Mouse (Mus musculus): Measurements from ENCODE around the gene Nudt9. TPM values are rescaled to one million over a fixed set of nuclear protein-coding genes. Genes with fewer than 3 reads are reported as not detected.

Nudt9 gene
- polyA plus RNA-seq, 1 experiment, result 32.0 TPM

DNA sequence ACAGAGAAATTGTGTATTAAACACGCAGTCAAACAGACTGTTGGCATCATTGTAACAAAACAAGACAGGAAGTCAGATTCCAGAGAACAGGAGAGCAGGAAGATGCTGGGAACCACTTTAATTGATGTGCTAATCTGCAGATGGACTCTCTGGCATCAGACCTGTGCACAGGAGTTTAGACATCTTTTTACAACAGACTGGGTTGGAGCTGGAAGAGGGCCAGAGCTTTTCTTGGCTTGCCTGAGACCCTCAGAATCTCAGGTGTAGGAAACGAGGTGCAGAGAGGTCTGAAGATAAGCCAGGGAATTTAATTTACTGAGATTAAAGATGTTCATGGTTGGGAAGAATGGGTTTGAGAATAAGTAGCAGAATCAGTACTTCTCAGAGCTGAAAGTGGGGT is 43.6 kb downstream of the Nudt9 start:
- Histone ChIP-seq H3K36me3 (ENCODE audit: control insufficient read depth, insufficient read depth, low read length, poor library complexity, severe bottlenecking) (no peaks in the 10 kb centered on the region), H3K4me1 (ENCODE audit: control insufficient read depth, insufficient read depth, low read length) (no peaks in the 10 kb centered on the region), H3K9me3 (replicated peaks; ENCODE audit: control insufficient read depth, insufficient read depth, low read length, poor library complexity, severe bottlenecking) (no peaks in the 10 kb centered on the region), H3K4me3 (ENCODE audit: low read depth, low read length) (no peak overlapping the region), H3K27ac (ENCODE audit: insufficient read depth, low read length) (no peak overlapping the region), H3K9ac (ENCODE audit: low read depth, poor library complexity, severe bottlenecking) (no peak overlapping the region), H3K27me3 (ENCODE audit: control insufficient read depth, insufficient read depth, low read length, poor library complexity, severe bottlenecking) (no peaks in the 10 kb centered on the region)
- no peak for TF ChIP-seq EP300 (IDR thresholded peaks at IDR 0.05; ENCODE audit: insufficient read depth, low read depth, low read length)
- no peak for TF ChIP-seq POLR2A (IDR thresholded peaks at IDR 0.05; ENCODE audit: insufficient read depth, low read length)
- TF ChIP-seq CTCF (IDR thresholded peaks at IDR 0.05; ENCODE audit: low read depth, low read length), result no peak

- no peaks in the 10 kb centered on the region for H3K36me3 ChIP-seq (ENCODE audit: control insufficient read depth, insufficient read depth, low read length, poor library complexity, severe bottlenecking)
- H3K27me3 ChIP-seq (ENCODE audit: control insufficient read depth, insufficient read depth, low read length, poor library complexity, severe bottlenecking), result no peaks in the 10 kb centered on the region
- H3K9ac ChIP-seq (ENCODE audit: low read depth, poor library complexity, severe bottlenecking), result no peak overlapping the region
- no peak overlapping the region for H3K27ac ChIP-seq (ENCODE audit: insufficient read depth, low read length)
- no peaks in the 10 kb centered on the region for H3K4me1 ChIP-seq (ENCODE audit: control insufficient read depth, insufficient read depth, low read length)
- no peak overlapping the region for H3K4me3 ChIP-seq (ENCODE audit: low read depth, low read length)
- H3K9me3 ChIP-seq (replicated peaks; ENCODE audit: control insufficient read depth, insufficient read depth, low read length, poor library complexity, severe bottlenecking), result no peaks in the 10 kb centered on the region
- TF ChIP-seq CTCF (IDR thresholded peaks at IDR 0.05; ENCODE audit: low read depth, low read length) (no peak), EP300 (IDR thresholded peaks at IDR 0.05; ENCODE audit: insufficient read depth, low read depth, low read length) (no peak), POLR2A (IDR thresholded peaks at IDR 0.05; ENCODE audit: insufficient read depth, low read length) (no peak)
Observed at GRCm38 (mm10) chr5:104095416-104096077, 49.4 kb downstream of the Nudt9 start.

DNA sequence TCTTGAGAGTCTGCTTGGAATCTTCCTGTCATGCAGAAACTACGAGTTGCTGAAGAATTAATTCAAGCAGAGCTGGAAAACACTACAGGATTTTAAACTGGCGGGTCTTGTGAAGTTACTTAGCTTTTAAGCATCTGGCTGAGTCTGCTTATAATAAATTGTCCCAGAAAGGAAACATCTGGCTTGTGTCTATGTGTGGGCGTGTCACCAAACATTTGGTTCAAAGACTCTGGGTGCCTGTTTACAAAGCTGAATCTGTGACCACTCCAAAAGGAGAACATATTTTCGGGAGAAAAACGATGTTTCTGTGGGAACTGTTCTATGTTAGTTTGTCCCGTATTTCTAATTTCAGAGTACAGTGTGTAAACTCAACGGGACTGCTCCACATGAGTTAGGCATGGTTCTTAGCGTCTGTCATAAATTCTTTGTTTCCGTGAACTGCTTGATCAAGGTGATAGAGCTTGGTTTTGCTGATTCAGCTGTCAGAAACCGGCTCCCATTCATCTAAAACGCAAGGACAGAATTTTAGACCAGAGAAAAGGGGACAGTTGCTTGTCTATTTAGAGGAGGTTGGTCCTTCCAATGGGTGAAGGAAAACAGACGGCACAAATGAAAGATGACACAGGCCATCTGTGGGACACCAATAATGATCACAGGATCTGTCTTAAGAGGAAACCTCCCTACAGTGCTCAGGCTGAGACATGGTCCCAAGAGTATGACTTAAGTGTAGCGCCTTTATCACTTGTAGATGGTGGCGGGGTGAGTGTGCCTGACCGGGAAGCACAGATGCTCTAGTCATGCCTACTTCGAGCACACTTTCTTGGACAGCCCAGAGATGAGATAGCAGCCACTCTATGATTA is 50.2 kb downstream of the Nudt9 start:
- H3K9me3 ChIP-seq (replicated peaks; ENCODE audit: control insufficient read depth, insufficient read depth, low read length, poor library complexity, severe bottlenecking), result no peaks in the 10 kb centered on the region
- H3K36me3 ChIP-seq (ENCODE audit: control insufficient read depth, insufficient read depth, low read length, poor library complexity, severe bottlenecking), result no peaks in the 10 kb centered on the region
- H3K4me3 ChIP-seq (ENCODE audit: low read depth, low read length), result no peak overlapping the region
- no peak overlapping the region for H3K9ac ChIP-seq (ENCODE audit: low read depth, poor library complexity, severe bottlenecking)
- TF ChIP-seq CTCF (IDR thresholded peaks at IDR 0.05; ENCODE audit: low read depth, low read length), result no peak
- no peak for TF ChIP-seq EP300 (IDR thresholded peaks at IDR 0.05; ENCODE audit: insufficient read depth, low read depth, low read length)
- no peaks in the 10 kb centered on the region for H3K27me3 ChIP-seq (ENCODE audit: control insufficient read depth, insufficient read depth, low read length, poor library complexity, severe bottlenecking)
- no peak overlapping the region for H3K27ac ChIP-seq (ENCODE audit: insufficient read depth, low read length)
- no peaks in the 10 kb centered on the region for H3K4me1 ChIP-seq (ENCODE audit: control insufficient read depth, insufficient read depth, low read length)

DNA sequence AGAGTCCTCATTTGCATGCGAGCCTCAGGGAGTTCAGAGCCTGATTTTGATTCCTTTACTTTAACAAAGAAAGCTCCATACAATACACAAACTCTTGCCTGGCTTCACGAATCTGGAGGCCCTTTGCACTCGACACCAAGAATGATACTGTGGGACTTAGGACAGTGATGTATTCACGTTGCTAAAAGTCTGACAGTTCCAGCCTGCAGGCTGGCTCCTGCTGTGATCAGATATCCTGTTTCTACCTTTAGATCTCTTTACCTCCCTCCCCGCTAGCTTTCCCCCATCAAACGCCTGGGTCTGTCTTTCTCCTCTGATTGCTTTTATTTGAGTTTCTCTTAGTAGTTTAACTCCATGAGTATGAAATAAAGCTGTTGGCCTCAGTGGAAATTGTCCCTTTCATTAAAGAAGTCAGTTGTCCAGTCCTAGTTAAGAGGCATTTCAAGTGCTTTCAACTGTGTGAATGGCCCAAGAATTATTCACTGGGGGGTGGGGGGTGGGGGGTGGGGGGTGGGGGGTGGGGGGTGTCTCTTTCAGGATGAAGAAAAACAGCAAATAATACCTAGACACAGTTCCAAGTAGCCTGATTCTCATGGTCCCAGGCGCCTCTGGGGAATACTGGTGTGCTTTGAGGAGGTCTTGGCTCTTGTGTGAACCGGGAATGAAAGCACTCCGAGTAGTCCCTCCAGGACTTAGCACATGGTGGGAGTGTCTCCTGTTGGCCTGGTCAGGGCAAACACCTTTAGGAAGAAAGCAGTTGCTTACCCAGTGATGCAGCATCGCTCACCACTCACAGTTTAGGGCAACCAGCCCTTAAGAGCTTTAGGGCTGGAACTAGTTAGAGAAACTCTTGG is 55.8 kb downstream of the Nudt9 start:
- Histone ChIP-seq H3K27me3 (ENCODE audit: control insufficient read depth, insufficient read depth, low read length, poor library complexity, severe bottlenecking) (no peaks in the 10 kb centered on the region), H3K9ac (ENCODE audit: low read depth, poor library complexity, severe bottlenecking) (no peak overlapping the region), H3K27ac (ENCODE audit: insufficient read depth, low read length) (no peak overlapping the region), H3K36me3 (ENCODE audit: control insufficient read depth, insufficient read depth, low read length, poor library complexity, severe bottlenecking) (no peaks in the 10 kb centered on the region), H3K4me3 (ENCODE audit: low read depth, low read length) (no peak overlapping the region), H3K4me1 (ENCODE audit: control insufficient read depth, insufficient read depth, low read length) (peaks cover 3% of the 10 kb centered on the region), H3K9me3 (replicated peaks; ENCODE audit: control insufficient read depth, insufficient read depth, low read length, poor library complexity, severe bottlenecking) (no peaks in the 10 kb centered on the region)
- TF ChIP-seq POLR2A (IDR thresholded peaks at IDR 0.05; ENCODE audit: insufficient read depth, low read length) (no peak), CTCF (IDR thresholded peaks at IDR 0.05; ENCODE audit: low read depth, low read length) (no peak), EP300 (IDR thresholded peaks at IDR 0.05; ENCODE audit: insufficient read depth, low read depth, low read length) (no peak)

- no peak for TF ChIP-seq CTCF (IDR thresholded peaks at IDR 0.05; ENCODE audit: low read depth, low read length)
- TF ChIP-seq EP300 (IDR thresholded peaks at IDR 0.05; ENCODE audit: insufficient read depth, low read depth, low read length), result no peak
- no peak for TF ChIP-seq POLR2A (IDR thresholded peaks at IDR 0.05; ENCODE audit: insufficient read depth, low read length)
- Histone ChIP-seq H3K27ac (ENCODE audit: insufficient read depth, low read length) (no peak overlapping the region; the same call in 1 of the 2 replicates), H3K9ac (ENCODE audit: low read depth, poor library complexity, severe bottlenecking) (no peak overlapping the region), H3K4me1 (ENCODE audit: control insufficient read depth, insufficient read depth, low read length) (peaks cover 9% of the 10 kb centered on the region), H3K36me3 (ENCODE audit: control insufficient read depth, insufficient read depth, low read length, poor library complexity, severe bottlenecking) (no peaks in the 10 kb centered on the region), H3K4me3 (ENCODE audit: low read depth, low read length) (no peak overlapping the region), H3K27me3 (ENCODE audit: control insufficient read depth, insufficient read depth, low read length, poor library complexity, severe bottlenecking) (no peaks in the 10 kb centered on the region), H3K9me3 (replicated peaks; ENCODE audit: control insufficient read depth, insufficient read depth, low read length, poor library complexity, severe bottlenecking) (no peaks in the 10 kb centered on the region)
Observed at GRCm38 (mm10) chr5:104103171-104103570, 57.1 kb downstream of the Nudt9 start.
